Mouse (Mus musculus) bone marrow, adult 2 months (tissue): ENCODE data around the gene Srm. TPM values are rescaled to one million over a fixed set of nuclear protein-coding genes. Genes with fewer than 3 reads are reported as not detected.

Source experiments
- H3K27ac ChIP-seq: fragments of 200-500 bp; 2 replicates; pipeline ENCODE4 v1.5.1; 2012; ENCODE audit warnings: low read depth, mild to moderate bottlenecking, control low read depth, inconsistent platforms, low read length; ENCODE audit not compliant: control insufficient read depth, poor library complexity, insufficient read depth
- H3K4me1 ChIP-seq: fragments of 200-500 bp; 2 replicates; pipeline ENCODE4 v1.6.1; 2011; ENCODE audit warnings: low read length; ENCODE audit not compliant: control insufficient read depth, insufficient read depth
- H3K4me3 ChIP-seq: fragments of 200-500 bp; replicated peaks from 2 replicates; pipeline ENCODE3; 2011; ENCODE audit warnings: mild to moderate bottlenecking, low read depth, low read length, control low read depth; ENCODE audit not compliant: control insufficient read depth
- CTCF ChIP-seq: fragments of 200-500 bp; IDR thresholded peaks from 2 replicates; pipeline ENCODE4 v1.5.1; 2011; ENCODE audit warnings: low read length, control low read depth; ENCODE audit not compliant: control insufficient read depth, insufficient read depth
- POLR2A ChIP-seq: fragments of 200-500 bp; IDR thresholded peaks from 2 replicates; pipeline ENCODE4 v1.6.1; 2011; ENCODE audit warnings: low read depth, mild to moderate bottlenecking, control low read depth, low read length, borderline replicate concordance; ENCODE audit not compliant: control insufficient read depth
- WGBS: fragments of 180-500 bp; shearing (Covaris S2); methylation state at CpG from one replicate; pipeline ENCODE4 v1.1.7; 2018; 5-methylcytosine and 5-hydroxymethylcytosine counted together
- polyA plus RNA-seq: library from polyadenylated mRNA; stranded (reverse); fragments of >200 nt; gene quantifications from 2 replicates; pipeline ENCODE4 v1.2.4, GENCODE M21; 2011; ENCODE audit warnings: low replicate concordance; ENCODE audit not compliant: missing spikeins, insufficient read depth, insufficient read length

The Srm gene
- polyA plus RNA-seq, 1 experiment, result 24.6 TPM

DNA sequence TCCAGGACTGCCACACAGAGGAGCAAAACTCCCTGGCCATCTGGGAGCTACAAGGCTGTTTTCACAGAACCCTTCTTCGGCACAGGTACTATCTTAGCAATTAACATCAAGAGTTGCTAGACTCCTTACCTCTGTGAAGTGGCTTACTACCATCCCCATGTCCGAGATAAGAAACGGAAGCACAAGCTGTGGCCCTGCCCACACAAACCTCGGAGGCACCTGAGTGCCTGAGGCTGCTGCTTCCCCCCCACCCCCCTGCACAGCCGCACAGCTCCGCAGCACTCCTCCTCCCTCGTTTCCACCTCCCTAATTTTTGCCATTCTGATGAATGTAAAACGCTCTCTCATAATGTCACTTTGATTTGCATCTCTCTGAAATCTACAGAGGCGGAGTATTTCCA lies 47.0 kb downstream of the Srm start:
- Histone ChIP-seq H3K4me3 (no peak overlapping the region), H3K27ac (no peak overlapping the region), H3K4me1 (no peaks in the 10 kb centered on the region; the same call in 1 of the 2 replicates)
- TF ChIP-seq POLR2A (no peak), CTCF (no peak)
- WGBS, result 27% methylated on average over 9 of the region's 9 CpGs

DNA sequence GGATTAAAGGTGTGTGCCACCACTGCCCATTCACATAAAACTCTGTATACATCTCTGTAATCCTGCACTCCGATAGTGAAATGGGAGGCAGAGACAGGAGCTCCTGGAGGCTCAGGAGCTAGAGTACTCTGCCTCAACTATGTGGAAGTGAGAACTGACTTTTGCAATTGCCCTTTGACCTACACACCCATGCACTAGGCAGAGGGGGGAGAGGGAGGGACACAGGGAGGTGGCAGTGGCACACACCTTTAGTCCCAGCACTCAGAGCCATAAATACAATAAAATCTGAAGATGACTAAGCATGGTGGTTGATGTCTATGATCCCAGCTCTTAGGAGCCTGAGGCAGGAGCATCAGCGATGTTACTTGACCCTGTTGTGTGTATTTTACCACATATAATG lies 48.2 kb downstream of the Srm start:
- H3K27ac ChIP-seq, result no peak overlapping the region
- 84% methylated on average over 2 of the region's 2 CpGs for WGBS
- H3K4me1 ChIP-seq, result no peaks in the 10 kb centered on the region; the same call in 1 of the 2 replicates
- no peak overlapping the region for H3K4me3 ChIP-seq
- TF ChIP-seq CTCF, result no peak
- TF ChIP-seq POLR2A, result no peak

DNA sequence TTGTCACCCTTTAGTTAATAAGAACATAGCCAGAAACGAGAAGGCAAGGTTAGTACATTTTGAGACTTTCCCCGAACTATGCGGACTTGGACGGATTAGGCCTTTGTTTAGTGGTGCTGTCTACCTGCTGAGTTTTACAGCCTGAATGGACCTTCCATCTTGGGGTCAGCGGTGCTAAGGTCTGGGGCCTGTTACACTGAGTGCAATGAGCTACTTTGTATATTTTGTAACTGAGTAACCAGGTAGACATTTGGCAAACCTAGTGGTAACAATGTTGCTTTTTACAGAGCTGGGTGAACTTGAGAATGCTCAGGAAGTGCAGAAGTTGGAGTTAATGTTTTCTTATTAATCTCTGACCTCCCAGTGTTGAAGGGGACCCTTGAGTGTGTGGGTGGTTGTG lies 49.8 kb downstream of the Srm start:
- TF ChIP-seq POLR2A, result no peak
- TF ChIP-seq CTCF, result no peak
- Histone ChIP-seq H3K4me3 (no peak overlapping the region), H3K4me1 (no peaks in the 10 kb centered on the region; the same call in 1 of the 2 replicates), H3K27ac (no peak overlapping the region)
- WGBS, result 90% methylated on average over 5 of the region's 5 CpGs

DNA sequence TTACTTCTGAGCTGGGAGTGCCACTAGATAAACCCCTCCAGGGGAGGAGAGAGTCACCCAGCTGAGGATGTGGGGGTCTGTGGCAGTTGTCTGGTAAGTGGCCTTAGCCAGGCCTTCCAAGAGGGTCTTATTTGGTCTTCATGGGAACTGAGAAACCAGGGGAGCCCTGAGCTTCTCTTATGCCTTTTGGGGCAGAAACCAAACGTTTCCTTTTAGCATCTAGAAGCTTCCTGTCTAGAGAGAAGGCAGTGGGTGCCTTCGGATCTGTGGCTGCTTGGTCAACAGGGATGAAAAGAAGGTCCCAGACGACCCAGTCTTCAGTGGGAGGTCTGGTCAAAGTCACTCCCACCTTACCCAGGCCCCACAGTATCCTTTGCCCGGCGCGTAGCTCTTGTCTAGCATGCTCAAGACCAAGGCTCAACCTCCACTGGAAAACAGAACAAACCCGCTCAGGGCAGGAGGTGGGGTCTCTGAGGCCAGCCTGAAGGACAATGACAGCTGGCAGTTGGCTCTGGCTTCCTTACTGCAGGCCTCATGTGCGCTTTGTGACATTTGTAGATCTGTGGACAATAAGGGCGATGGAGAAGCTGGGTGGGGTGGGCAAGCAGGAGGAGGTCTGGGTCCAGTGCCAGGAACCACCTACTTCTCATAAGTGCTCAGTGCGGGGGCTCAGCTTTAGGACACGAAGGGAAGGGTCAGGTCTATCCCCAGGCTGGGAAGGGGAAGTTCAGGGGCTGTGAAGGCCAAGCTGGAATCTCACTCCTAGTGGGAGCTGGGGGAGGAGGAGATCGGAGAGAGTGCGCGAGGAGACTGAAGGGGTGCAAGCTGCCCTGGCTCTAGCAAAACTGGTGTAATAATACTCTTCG lies 52.2 kb downstream of the Srm start, which contains the start of gene Gm572:
Gene Gm572 (plus strand): TSS at position 27 of the 866 bp plus-strand sequence.
- TF ChIP-seq CTCF (no peak), POLR2A (no peak)
- H3K27ac ChIP-seq, result no peak within 1 kb of the TSS
- 25% methylated on average over 15 of the region's 15 CpGs for WGBS
- H3K4me1 ChIP-seq, result no peaks in the 10 kb centered on the region; the same call in 1 of the 2 replicates
- H3K4me3 ChIP-seq, result no peak within 1 kb of the TSS

DNA sequence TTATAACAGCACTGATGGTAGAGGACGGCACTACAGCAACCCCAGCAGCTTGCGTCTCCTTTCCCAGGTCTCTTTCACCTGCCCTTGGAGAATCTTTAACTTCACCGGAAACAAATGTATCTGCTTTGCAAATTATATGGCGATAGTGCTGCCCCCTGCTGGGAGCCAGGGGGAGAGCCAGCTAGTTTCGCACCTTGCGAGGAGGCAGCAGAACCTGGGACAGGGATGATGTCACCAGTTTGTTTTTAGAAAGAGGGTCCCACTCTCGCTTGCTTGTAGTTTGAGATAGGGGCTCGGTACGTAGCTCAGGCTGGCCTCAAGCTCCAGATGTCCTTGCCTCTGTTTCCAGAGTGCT lies 52.8 kb downstream of the Srm start:
- WGBS, result 4% methylated on average over 9 of the region's 9 CpGs
- TF ChIP-seq CTCF (peak; percentile 85), POLR2A (no peak)
- no peaks in the 10 kb centered on the region; the same call in 1 of the 2 replicates for H3K4me1 ChIP-seq
- no peak overlapping the region for H3K4me3 ChIP-seq
- H3K27ac ChIP-seq, result no peak overlapping the region

Other genes starting within 250 kb of the Srm start
- 2.0 and 3.2 TPM in 2 replicates for gene Ubiad1, start 146.7 kb upstream of the Srm start, polyA plus RNA-seq
- gene Mtor, start 142.9 kb upstream of the Srm start, polyA plus RNA-seq, result 4.7 and 11.5 TPM in 2 replicates
- 0.59 and 1.6 TPM in 2 replicates for gene Angptl7, start 91.0 kb upstream of the Srm start, polyA plus RNA-seq
- 16.5 and 32.1 TPM in 2 replicates for gene Exosc10, start 33.1 kb upstream of the Srm start, polyA plus RNA-seq
- 2.6 TPM in 1 of 2 replicates, not detected in the other for gene Masp2, start 11.1 kb downstream of the Srm start, polyA plus RNA-seq
- 172 and 301 TPM in 2 replicates for gene Tardbp, start 35.5 kb downstream of the Srm start, polyA plus RNA-seq
- gene Gm572, start 51.8 kb downstream of the Srm start, polyA plus RNA-seq, result not detected in 2 replicates
- gene Casz1, start 212.9 kb downstream of the Srm start, polyA plus RNA-seq, result 0.81 and 2.7 TPM in 2 replicates